Mouse (Mus musculus) stomach, postnatal 0 days (tissue): ENCODE data around the gene Nxn. TPM values are rescaled to one million over a fixed set of nuclear protein-coding genes. Genes with fewer than 3 reads are reported as not detected.

Experiments used
- ATAC-seq: fragments of 200-750 bp; cut with Nextera tagmentation; 2 replicates; pipeline ENCODE4 v1.8.0; 2017; ENCODE audit not compliant: low FRiP score, low TSS enrichment
- DNase-seq: peaks from one replicate; pipeline ENCODE4 v3.0.0-alpha.2; 2016; ENCODE audit warnings: low spot score
- H3K27ac ChIP-seq: fragments of 300-500 bp; sonication (generic); replicated peaks from 2 replicates; pipeline ENCODE4 v1.5.1; 2014; ENCODE audit warnings: mild to moderate bottlenecking, control low read depth
- H3K27me3 ChIP-seq: fragments of 300-500 bp; sonication (generic); 2 replicates; pipeline ENCODE4 v1.6.1; 2014; ENCODE audit warnings: low read length; ENCODE audit not compliant: control insufficient read depth, insufficient read depth
- H3K36me3 ChIP-seq: fragments of 300-500 bp; sonication (generic); 2 replicates; pipeline ENCODE4 v1.6.1; 2014; ENCODE audit warnings: low read length, mixed read lengths; ENCODE audit not compliant: control insufficient read depth, insufficient read depth
- H3K4me1 ChIP-seq: fragments of 300-500 bp; sonication (generic); replicated peaks from 2 replicates; pipeline ENCODE4 v1.6.1; 2014; ENCODE audit warnings: antibody characterized with exemption; ENCODE audit not compliant: control insufficient read depth, insufficient read depth
- H3K4me2 ChIP-seq: fragments of 300-500 bp; sonication (generic); replicated peaks from 2 replicates; pipeline ENCODE4 v1.6.1; 2014; ENCODE audit warnings: low read depth, mild to moderate bottlenecking, control low read depth, moderate library complexity
- H3K4me3 ChIP-seq: fragments of 300-500 bp; sonication (generic); 2 replicates; pipeline ENCODE4 v1.5.1; 2014; ENCODE audit warnings: low read depth, low read length, control low read depth
- H3K9ac ChIP-seq: fragments of 300-500 bp; sonication (generic); 2 replicates; pipeline ENCODE4 v1.6.1; 2014; ENCODE audit warnings: mild to moderate bottlenecking, low read length, control low read depth, mixed read lengths
- H3K9me3 ChIP-seq: fragments of 300-500 bp; sonication (generic); 2 replicates; pipeline ENCODE4 v1.6.1; 2016; ENCODE audit warnings: low read length; ENCODE audit not compliant: control insufficient read depth
- CTCF ChIP-seq: IDR thresholded peaks from 2 replicates; pipeline ENCODE4 v1.5.1; 2016; ENCODE audit warnings: antibody characterized with exemption, low read depth, mild to moderate bottlenecking, moderate library complexity
- EP300 ChIP-seq: optimal IDR thresholded peaks from 2 replicates; pipeline ENCODE3; 2016; ENCODE audit warnings: antibody characterized with exemption
- WGBS: fragments of 180-500 bp; shearing (Covaris S2); extraction: QIAGEN DNeasy Blood & Tissue Kit; methylation state at CpG from one replicate; pipeline ENCODE4 v1.1.7; 2014; 5-methylcytosine and 5-hydroxymethylcytosine counted together
- polyA plus RNA-seq: library from polyadenylated mRNA; unstranded; fragments of >200 nt; fragmentation: Nextera tagmentation; extraction: Ambion mirVana; gene quantifications from 2 replicates; pipeline ENCODE4 v1.2.1, GENCODE M21; 2015

Nxn gene
- polyA plus RNA-seq, 1 experiment from 2014 or later, result 24.0 TPM

GRCm38 (mm10) chr11:76252036-76252435 is 146.9 kb downstream of the Nxn start:
- DNase-seq (no peak), ATAC-seq (no peak)
- Histone ChIP-seq H3K27ac (peak overlapping the region; percentile 53; the same call in 1 of the 2 replicates), H3K27me3 (no peaks in the 10 kb centered on the region), H3K4me2 (no peak overlapping the region), H3K36me3 (peaks cover 4% of the 10 kb centered on the region; the same call in 1 of the 2 replicates), H3K9ac (no peak overlapping the region), H3K4me3 (no peak overlapping the region), H3K4me1 (no peaks in the 10 kb centered on the region), H3K9me3 (no peaks in the 10 kb centered on the region)
- no peak for TF ChIP-seq EP300
- no peak for TF ChIP-seq CTCF
- WGBS, result 48% methylated on average over 3 of the region's 3 CpGs

GRCm38 (mm10) chr11:76247239-76247638 is 151.7 kb downstream of the Nxn start:
- Histone ChIP-seq H3K27me3 (no peaks in the 10 kb centered on the region), H3K36me3 (peaks cover 4% of the 10 kb centered on the region; the same call in 1 of the 2 replicates), H3K9ac (no peak overlapping the region), H3K27ac (no peak overlapping the region), H3K4me1 (no peaks in the 10 kb centered on the region), H3K4me2 (no peak overlapping the region), H3K4me3 (no peak overlapping the region), H3K9me3 (no peaks in the 10 kb centered on the region)
- TF ChIP-seq EP300 (no peak), CTCF (peak; percentile 43)
- DNase-seq (no peak), ATAC-seq (no peak)
- WGBS, result 62% methylated on average over 2 of the region's 2 CpGs

GRCm38 (mm10) chr11:76246439-76246838 is 152.5 kb downstream of the Nxn start:
- H3K4me1 ChIP-seq, result no peaks in the 10 kb centered on the region
- TF ChIP-seq CTCF, result no peak
- no peak for TF ChIP-seq EP300
- H3K27me3 ChIP-seq, result no peaks in the 10 kb centered on the region
- H3K36me3 ChIP-seq, result peaks cover 4% of the 10 kb centered on the region; the same call in 1 of the 2 replicates
- H3K9ac ChIP-seq, result no peak overlapping the region
- no peaks in the 10 kb centered on the region for H3K9me3 ChIP-seq
- no peak overlapping the region for H3K4me2 ChIP-seq
- ATAC-seq, result no peak
- H3K27ac ChIP-seq, result no peak overlapping the region
- DNase-seq, result no peak
- H3K4me3 ChIP-seq, result no peak overlapping the region

- WGBS, result 2% methylated on average over 33 of the region's 34 CpGs
- Histone ChIP-seq H3K27ac (no peak overlapping the region; the same call in 1 of the 2 replicates), H3K4me3 (peak overlapping the region; percentile 87), H3K4me2 (peak overlapping the region; percentile 85), H3K27me3 (no peaks in the 10 kb centered on the region), H3K4me1 (no peaks in the 10 kb centered on the region), H3K9ac (peak overlapping the region; percentile 83), H3K9me3 (no peaks in the 10 kb centered on the region), H3K36me3 (peaks cover 6% of the 10 kb centered on the region; the same call in 1 of the 2 replicates)
- ATAC-seq (peak; percentile 58; the same call in 1 of the 2 replicates), DNase-seq (no peak)
- no peak for TF ChIP-seq EP300
- no peak for TF ChIP-seq CTCF
Measured at GRCm38 (mm10) chr11:76243811-76244546, 155.0 kb downstream of the Nxn start.

- H3K9me3 ChIP-seq, result no peaks in the 10 kb centered on the region
- H3K9ac ChIP-seq, result peak within 1 kb of the TSS; percentile 83
- WGBS, result under 1% methylated on average over 61 of the region's 61 CpGs
- H3K4me2 ChIP-seq, result peak within 1 kb of the TSS; percentile 85
- TF ChIP-seq EP300 (no peak), CTCF (no peak)
- no peaks in the 10 kb centered on the region for H3K27me3 ChIP-seq
- ATAC-seq, result peak; percentile 90
- H3K4me1 ChIP-seq, result no peaks in the 10 kb centered on the region
- H3K36me3 ChIP-seq, result 0 out of 2 replicates have a peak, but pooled peaks cover 4% of the 10 kb centered on the region
- H3K4me3 ChIP-seq, result peak within 1 kb of the TSS; percentile 87
- peak within 1 kb of the TSS; percentile 78; the same call in 1 of the 2 replicates for H3K27ac ChIP-seq
- DNase-seq, result peak; percentile 95
Measured at GRCm38 (mm10) chr11:76242901-76243810, 155.8 kb downstream of the Nxn start, which contains the start of the genes Mrm3 and Glod4. Mrm3 (plus strand) TSS chr11:76243715. Glod4 (minus strand) TSS chr11:76243725.
